Mouse (Mus musculus): ENCODE results near the gene Vamp9. TPM values are rescaled to one million over a fixed set of nuclear protein-coding genes. Genes with fewer than 3 reads are reported as not detected.

The Vamp9 gene
- total RNA-seq, 2 experiments from 2014 or later: not detected

- H3K27ac ChIP-seq: no peak overlapping the region
- H3K4me3 ChIP-seq: no peak overlapping the region
- no peak for DNase-seq
- no peak for TF ChIP-seq CTCF (IDR thresholded peaks at IDR 0.05)
- intact Hi-C loops (cut with DNase I): no loop called here
Measured at GRCm38 (mm10) chr5:100000048-100000447, 94.0 kb downstream of the Vamp9 start.

- no peak for TF ChIP-seq CTCF (IDR thresholded peaks at IDR 0.05)
- intact Hi-C loops (cut with DNase I): no loop called here
- no peak overlapping the region for H3K27ac ChIP-seq
- H3K4me3 ChIP-seq: no peak overlapping the region
- no peak for DNase-seq
Measured at GRCm38 (mm10) chr5:100000500-100000899, 94.4 kb downstream of the Vamp9 start.

Other genes with a start within 250 kb of the Vamp9 start
- under 1 TPM; 0.26 to 0.47 TPM for gene Rasgef1b, start 177.2 kb upstream of the Vamp9 start, total RNA-seq (2021)
- 10 to 100 TPM; 68.5 to 84.1 TPM for gene Hnrnpd, start 72.7 kb downstream of the Vamp9 start, total RNA-seq (2021)
- under 1 TPM in 1 of 2 experiments, not detected in 1; 0.42 TPM for gene 4930524J08Rik, start 72.8 kb downstream of the Vamp9 start, total RNA-seq (2021)
- 10 to 100 TPM; 74.8 to 77.5 TPM for gene Hnrnpdl, start 133.4 kb downstream of the Vamp9 start, total RNA-seq (2021)
- 1 to 10 TPM; 6.7 to 9.0 TPM for gene Enoph1, start 133.7 kb downstream of the Vamp9 start, total RNA-seq (2021)

Data from gastrocnemius, adult 2 months (tissue).